Mouse (Mus musculus) lung, postnatal 0 days (tissue): Measurements from ENCODE around the gene Pgm2l1. TPM values are rescaled to one million over a fixed set of nuclear protein-coding genes. Genes with fewer than 3 reads are reported as not detected.

ENCODE experiments used
- ATAC-seq: fragments of 200-750 bp; cut with Nextera tagmentation; 2 replicates; pipeline ENCODE4 v1.8.0; 2017; ENCODE audit warnings: moderate library complexity
- DNase-seq: peaks from one replicate; pipeline ENCODE4 v3.0.0-alpha.2; 2016; ENCODE audit warnings: low spot score
- H3K27ac ChIP-seq: fragments of 300-500 bp; sonication (generic); 2 replicates; pipeline ENCODE4 v1.5.1; 2014; ENCODE audit warnings: antibody characterized with exemption, mild to moderate bottlenecking, low read length, mixed read lengths
- H3K27me3 ChIP-seq: fragments of 300-500 bp; sonication (generic); replicated peaks from 2 replicates; pipeline ENCODE4 v1.6.1; 2014; ENCODE audit warnings: low read length, mixed read lengths; ENCODE audit not compliant: insufficient read depth
- H3K36me3 ChIP-seq: fragments of 300-500 bp; sonication (generic); 2 replicates; pipeline ENCODE4 v1.6.1; 2014; ENCODE audit warnings: low read length, mixed read lengths; ENCODE audit not compliant: insufficient read depth
- H3K4me1 ChIP-seq: fragments of 300-500 bp; sonication (generic); 2 replicates; pipeline ENCODE4 v1.6.1; 2014; ENCODE audit warnings: antibody characterized with exemption, low read depth, low read length, mixed read lengths; ENCODE audit not compliant: insufficient read depth
- H3K4me2 ChIP-seq: fragments of 300-500 bp; sonication (generic); replicated peaks from 2 replicates; pipeline ENCODE4 v1.6.1; 2014; ENCODE audit warnings: low read depth, mild to moderate bottlenecking, low read length, moderate library complexity, mixed read lengths
- H3K4me3 ChIP-seq: fragments of 300-500 bp; sonication (generic); 2 replicates; pipeline ENCODE4 v1.5.1; 2014; ENCODE audit warnings: low read depth, low read length
- H3K9ac ChIP-seq: fragments of 300-500 bp; sonication (generic); replicated peaks from 2 replicates; pipeline ENCODE4 v1.6.1; 2014; ENCODE audit warnings: low read depth, mild to moderate bottlenecking
- H3K9me3 ChIP-seq: fragments of 300-500 bp; sonication (generic); 2 replicates; pipeline ENCODE4 v1.6.1; 2016; ENCODE audit warnings: low read length, mixed read lengths
- CTCF ChIP-seq: IDR thresholded peaks from 2 replicates; pipeline ENCODE4 v1.5.1; 2016; ENCODE audit warnings: antibody characterized with exemption, mild to moderate bottlenecking
- EP300 ChIP-seq: IDR thresholded peaks from 2 replicates; pipeline ENCODE4 v1.6.1; 2016; ENCODE audit warnings: antibody characterized with exemption, mild to moderate bottlenecking, control low read depth
- WGBS: fragments of 180-500 bp; shearing (Covaris S2); extraction: QIAGEN DNeasy Blood & Tissue Kit; methylation state at CpG from one replicate; pipeline ENCODE4 v1.1.7; 2014; 5-methylcytosine and 5-hydroxymethylcytosine counted together
- polyA plus RNA-seq: library from polyadenylated mRNA; unstranded; fragments of >200 nt; fragmentation: Nextera tagmentation; extraction: Ambion mirVana; gene quantifications from 2 replicates; pipeline ENCODE4 v1.2.1, GENCODE M21; 2015

Pgm2l1 gene
- polyA plus RNA-seq, 1 experiment from 2014 or later, result 2.0 TPM

DNA sequence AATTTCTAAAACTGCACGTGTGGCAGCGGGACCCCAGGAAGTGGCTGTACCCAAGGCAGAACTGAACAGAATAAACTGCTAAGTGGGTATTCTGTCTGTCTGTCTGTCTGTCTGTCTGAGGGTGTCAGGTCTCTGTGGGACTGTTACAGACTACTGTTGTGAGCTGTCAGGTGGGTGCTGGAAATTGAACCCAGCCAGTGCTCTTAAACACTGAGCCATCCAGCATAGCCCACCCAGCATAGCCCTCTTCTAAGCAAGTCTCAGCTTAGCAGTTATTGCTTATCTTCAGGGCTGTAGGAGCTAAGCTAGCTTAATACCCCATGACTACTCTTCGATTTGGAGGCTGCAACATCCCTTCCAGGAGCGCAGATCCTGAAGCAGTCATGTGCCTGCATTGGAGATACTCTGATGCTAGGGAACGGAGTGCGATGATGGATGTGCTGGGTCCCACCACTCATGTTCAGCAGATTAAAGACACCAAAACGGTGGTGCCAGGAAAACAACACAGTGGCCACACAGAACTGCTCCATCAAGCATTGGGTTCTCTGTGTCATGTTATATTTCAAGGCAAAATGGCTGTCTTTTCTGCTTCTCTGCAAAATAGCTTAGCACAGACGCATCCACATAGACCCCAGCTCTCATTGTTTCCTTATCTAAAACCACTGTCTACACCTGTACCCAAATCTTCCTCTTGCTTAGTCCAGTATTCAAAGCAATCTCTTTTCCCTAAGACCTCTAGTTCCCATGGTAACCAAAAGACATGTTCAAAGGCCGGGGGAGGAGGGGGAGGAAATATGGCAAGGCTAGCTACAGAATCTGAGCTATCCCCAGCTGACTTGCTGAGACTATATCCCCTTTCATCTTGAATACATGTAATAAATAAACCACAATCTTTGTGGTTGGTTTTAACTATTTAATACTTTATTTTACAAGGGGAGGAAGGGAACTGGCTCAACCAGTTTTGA, 10.3 kb upstream of the Pgm2l1 start:
- Histone ChIP-seq H3K27ac (no peak overlapping the region), H3K9me3 (no peaks in the 10 kb centered on the region), H3K36me3 (no peaks in the 10 kb centered on the region), H3K9ac (no peak overlapping the region), H3K4me2 (no peak overlapping the region), H3K4me3 (no peak overlapping the region), H3K27me3 (no peaks in the 10 kb centered on the region), H3K4me1 (no peaks in the 10 kb centered on the region)
- DNase-seq (no peak), ATAC-seq (no peak)
- TF ChIP-seq CTCF (no peak), EP300 (no peak)
- WGBS, result 64% methylated on average over 9 of the region's 9 CpGs

DNA sequence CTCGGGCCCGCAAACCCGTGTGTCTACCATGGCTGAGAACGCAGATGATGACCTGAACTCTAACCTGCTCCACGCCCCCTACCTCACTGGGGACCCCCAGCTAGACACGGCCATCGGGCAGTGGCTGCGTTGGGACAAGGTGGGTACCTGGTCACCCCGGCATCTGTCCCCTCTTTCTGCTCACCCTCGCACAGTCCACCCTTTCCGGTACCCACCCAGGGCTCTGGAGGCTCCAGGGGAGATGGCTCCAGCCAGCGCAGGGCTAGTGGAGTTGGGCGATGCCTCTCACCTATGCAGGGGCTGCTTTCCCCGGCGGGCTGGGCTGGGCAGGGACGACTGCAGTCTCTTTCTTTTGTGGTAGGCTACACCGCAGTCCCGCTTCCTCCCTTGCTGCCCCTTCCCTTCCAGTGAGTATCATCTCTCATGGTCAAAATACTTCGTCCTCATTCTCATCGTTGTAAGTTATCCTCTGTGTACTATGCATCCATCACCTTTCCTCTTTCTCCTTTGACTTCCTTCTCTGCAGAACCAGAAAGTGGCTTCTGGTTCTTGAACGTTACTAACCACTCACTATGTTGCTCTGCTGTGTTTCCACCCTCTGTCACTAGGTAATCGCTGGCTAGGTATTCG, 817 bp downstream of the Pgm2l1 start:
- no peaks in the 10 kb centered on the region for H3K27me3 ChIP-seq
- peak overlapping the region; percentile 77 for H3K27ac ChIP-seq
- no peaks in the 10 kb centered on the region for H3K9me3 ChIP-seq
- H3K4me2 ChIP-seq, result peak overlapping the region; percentile 98
- 2% methylated on average over 23 of the region's 23 CpGs for WGBS
- peak overlapping the region; percentile 58 for H3K9ac ChIP-seq
- peak overlapping the region; percentile 62 for H3K4me3 ChIP-seq
- no peak for TF ChIP-seq EP300
- DNase-seq (peak; percentile 11), ATAC-seq (peak; percentile 23; the same call in 1 of the 2 replicates)
- no peaks in the 10 kb centered on the region for H3K4me1 ChIP-seq
- H3K36me3 ChIP-seq, result no peaks in the 10 kb centered on the region

DNA sequence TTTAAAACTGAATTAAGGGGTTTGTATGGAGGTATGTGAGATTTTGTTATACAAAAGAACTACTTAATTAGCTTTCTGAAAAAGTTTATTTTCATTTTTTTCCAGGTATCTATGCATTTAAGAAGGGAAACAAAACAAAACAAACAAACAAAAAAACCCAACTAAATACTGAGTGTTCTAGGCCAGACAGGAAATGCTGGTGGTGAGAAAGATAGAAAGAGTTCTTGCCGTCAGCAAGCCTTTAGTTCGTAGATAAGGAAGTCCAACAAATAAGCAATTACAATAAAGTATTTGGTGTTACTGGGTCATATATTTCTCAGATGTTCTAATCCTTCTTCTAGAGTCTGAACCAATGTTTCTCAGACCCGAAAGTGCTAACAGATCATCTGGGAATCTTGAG, 1.8 kb downstream of the Pgm2l1 start:
- H3K9ac ChIP-seq, result no peak overlapping the region
- ATAC-seq (no peak), DNase-seq (no peak)
- no peaks in the 10 kb centered on the region for H3K27me3 ChIP-seq
- H3K9me3 ChIP-seq, result no peaks in the 10 kb centered on the region
- WGBS, result 68% methylated on average over 3 of the region's 3 CpGs
- H3K36me3 ChIP-seq, result no peaks in the 10 kb centered on the region
- no peak overlapping the region for H3K4me3 ChIP-seq
- H3K4me2 ChIP-seq, result no peak overlapping the region
- H3K4me1 ChIP-seq, result no peaks in the 10 kb centered on the region
- H3K27ac ChIP-seq, result no peak overlapping the region
- TF ChIP-seq CTCF (no peak), EP300 (no peak)

DNA sequence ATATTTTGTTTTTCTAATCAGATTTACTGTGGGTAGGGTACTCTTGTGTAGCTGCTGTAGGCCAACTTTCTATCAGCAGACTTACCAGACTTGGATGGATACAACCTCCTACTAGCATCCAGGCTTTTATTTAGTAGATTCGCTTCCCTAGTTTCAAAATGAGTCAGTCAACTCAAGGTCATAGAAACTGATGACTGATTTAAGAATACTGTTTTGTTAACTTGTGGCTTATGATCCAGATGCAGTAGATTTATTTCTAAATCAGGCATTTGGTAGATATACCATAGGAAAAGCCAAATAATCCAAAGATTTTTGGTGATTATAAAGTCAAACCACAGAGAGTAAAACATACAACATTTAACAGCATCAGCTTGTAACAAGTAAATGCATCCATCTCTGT, 3.5 kb downstream of the Pgm2l1 start:
- DNase-seq, result no peak
- H3K36me3 ChIP-seq, result no peaks in the 10 kb centered on the region
- H3K9ac ChIP-seq, result no peak overlapping the region
- 91% methylated on average over 1 of the region's 1 CpGs for WGBS
- no peaks in the 10 kb centered on the region for H3K4me1 ChIP-seq
- no peak overlapping the region for H3K4me2 ChIP-seq
- H3K9me3 ChIP-seq, result no peaks in the 10 kb centered on the region
- H3K4me3 ChIP-seq, result no peak overlapping the region
- no peak for TF ChIP-seq CTCF
- TF ChIP-seq EP300, result no peak
- H3K27me3 ChIP-seq, result no peaks in the 10 kb centered on the region
- no peak overlapping the region for H3K27ac ChIP-seq
- ATAC-seq, result no peak

DNA sequence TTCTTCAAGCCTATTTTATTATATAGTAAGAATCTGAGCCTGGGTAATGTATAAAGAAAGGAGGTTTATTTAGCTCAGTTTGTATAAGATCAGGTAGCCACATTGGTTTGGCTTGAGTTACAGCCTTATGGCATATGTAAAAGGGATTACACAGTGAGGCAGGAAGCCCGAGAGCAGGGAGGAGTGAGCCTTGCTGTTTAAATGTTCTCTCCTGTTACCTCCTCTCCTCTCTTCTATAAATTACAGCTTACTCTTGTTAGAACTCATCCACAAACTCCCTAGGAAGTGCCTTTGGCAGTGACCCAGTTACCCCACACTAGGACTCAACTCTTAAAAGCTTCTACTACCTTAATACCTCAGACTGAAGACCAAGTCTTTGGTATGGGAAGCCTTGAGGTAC, 4.5 kb downstream of the Pgm2l1 start:
- ATAC-seq (no peak), DNase-seq (no peak)
- 53% methylated on average over 1 of the region's 1 CpGs for WGBS
- Histone ChIP-seq H3K27me3 (no peaks in the 10 kb centered on the region), H3K4me3 (no peak overlapping the region), H3K9me3 (no peaks in the 10 kb centered on the region), H3K27ac (no peak overlapping the region), H3K9ac (no peak overlapping the region), H3K4me2 (no peak overlapping the region), H3K36me3 (no peaks in the 10 kb centered on the region), H3K4me1 (no peaks in the 10 kb centered on the region)
- TF ChIP-seq CTCF (no peak), EP300 (no peak)

DNA sequence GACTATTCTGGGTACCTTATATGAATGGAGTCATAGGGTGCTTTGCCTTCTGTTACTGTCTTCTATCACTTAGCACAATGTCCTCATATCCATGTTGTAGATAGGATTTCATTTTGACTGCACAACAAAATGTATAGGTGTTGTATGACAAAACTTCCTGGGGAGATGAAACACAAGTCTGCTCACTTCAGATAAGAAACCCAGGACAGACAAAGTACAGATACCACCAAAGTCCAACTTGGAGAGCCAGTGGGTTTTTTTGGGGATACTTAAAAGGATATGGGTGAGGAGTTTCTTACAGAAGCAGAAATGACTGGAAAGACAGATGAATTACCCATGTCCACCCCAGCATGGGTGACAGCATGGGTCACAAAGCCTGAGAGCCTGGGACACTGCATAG, 6.5 kb downstream of the Pgm2l1 start:
- no peak overlapping the region for H3K4me2 ChIP-seq
- no peak for TF ChIP-seq EP300
- no peaks in the 10 kb centered on the region for H3K9me3 ChIP-seq
- no peaks in the 10 kb centered on the region for H3K4me1 ChIP-seq
- ATAC-seq (no peak), DNase-seq (no peak)
- no peaks in the 10 kb centered on the region for H3K27me3 ChIP-seq
- H3K36me3 ChIP-seq, result no peaks in the 10 kb centered on the region
- H3K9ac ChIP-seq, result no peak overlapping the region
- H3K27ac ChIP-seq, result no peak overlapping the region
- H3K4me3 ChIP-seq, result no peak overlapping the region
